Mouse (Mus musculus): ENCODE data around the gene Ankzf1.

DNA sequence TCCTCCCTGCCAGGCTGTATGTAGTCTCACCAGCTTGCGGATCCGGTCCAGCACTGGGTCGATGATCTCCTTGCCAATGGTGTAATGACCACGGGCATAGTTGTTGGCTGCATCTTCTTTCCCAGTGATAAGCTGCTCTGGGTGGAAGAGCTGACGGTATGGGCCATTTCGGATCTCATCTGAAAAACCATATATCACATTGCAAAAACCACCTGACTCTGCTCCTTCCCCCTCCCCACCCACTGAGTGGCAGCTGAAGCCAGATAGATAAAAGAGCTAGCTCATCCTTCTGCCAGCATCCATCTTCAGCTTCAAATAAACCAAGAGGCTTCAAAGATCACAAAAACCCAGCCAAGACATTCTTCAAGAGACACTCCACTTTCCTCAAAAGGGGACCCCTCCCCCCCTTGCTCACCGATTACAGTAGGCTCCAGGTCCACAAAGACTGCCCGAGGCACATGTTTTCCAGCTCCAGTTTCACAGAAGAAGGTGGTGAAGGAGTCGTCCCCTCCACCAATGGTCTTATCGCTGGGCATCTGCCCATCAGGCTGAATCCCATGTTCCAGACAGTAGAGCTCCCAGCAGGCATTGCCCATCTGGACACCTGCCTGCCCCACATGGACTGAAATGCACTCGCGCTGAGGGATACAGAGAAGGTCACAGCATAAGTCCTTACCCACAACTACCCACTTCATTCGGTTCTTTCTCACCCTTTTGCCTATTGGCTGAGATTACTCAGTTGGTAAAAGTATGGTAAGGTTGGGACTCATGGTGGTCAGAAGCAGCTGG, 25.0 kb downstream of the Ankzf1 start:
- TF ChIP-seq EP300 (IDR thresholded peaks at IDR 0.05; ENCODE audit: low read depth): peak; percentile 72
- no peak for TF ChIP-seq CTCF (IDR thresholded peaks at IDR 0.05; ENCODE audit: low read depth)
